Mouse (Mus musculus) testis, adult 2 months (tissue): ENCODE measurements around the gene Ccsap. TPM values are rescaled to one million over a fixed set of nuclear protein-coding genes. Genes with fewer than 3 reads are reported as not detected.
"Not testable (repeated sequence)": the region's sequence is repeated elsewhere in the genome, so short reads cannot be mapped to it uniquely, and the experiment has no call there.

Experiments
- H3K27ac ChIP-seq: fragments of 200-500 bp; 2 replicates; pipeline ENCODE4 v1.5.1; 2012; ENCODE audit warnings: low read depth, low read length; ENCODE audit not compliant: control insufficient read depth, insufficient read depth
- H3K27me3 ChIP-seq: fragments of 200-500 bp; 2 replicates; pipeline ENCODE4 v1.6.1; 2012; ENCODE audit warnings: mild to moderate bottlenecking, low read length, moderate library complexity; ENCODE audit not compliant: control insufficient read depth, insufficient read depth
- H3K36me3 ChIP-seq: fragments of 200-500 bp; 2 replicates; pipeline ENCODE4 v1.6.1; 2012; ENCODE audit warnings: mild to moderate bottlenecking, low read length; ENCODE audit not compliant: control insufficient read depth, insufficient read depth
- H3K4me1 ChIP-seq: fragments of 200-500 bp; 2 replicates; pipeline ENCODE4 v1.6.1; 2012; ENCODE audit warnings: low read length; ENCODE audit not compliant: control insufficient read depth, insufficient read depth
- H3K4me3 ChIP-seq: fragments of 200-500 bp; 2 replicates; pipeline ENCODE4 v1.5.1; 2012; ENCODE audit warnings: low read depth, mild to moderate bottlenecking, low read length, moderate library complexity, mixed read lengths; ENCODE audit not compliant: control insufficient read depth
- CTCF ChIP-seq: fragments of 200-500 bp; IDR thresholded peaks from 2 replicates; pipeline ENCODE4 v1.5.1; 2012; ENCODE audit warnings: low read depth, mild to moderate bottlenecking, inconsistent platforms, low read length, moderate library complexity; ENCODE audit not compliant: control insufficient read depth, insufficient read depth, insufficient replicate concordance
- POLR2A ChIP-seq: fragments of 200-500 bp; IDR thresholded peaks from 2 replicates; pipeline ENCODE4 v1.6.1; 2012; ENCODE audit warnings: low read depth, mild to moderate bottlenecking, inconsistent platforms, low read length, moderate library complexity; ENCODE audit not compliant: control insufficient read depth
- polyA plus RNA-seq: library from polyadenylated mRNA; depleted of rRNA; stranded (reverse); fragments of >200 nt; gene quantifications from 2 replicates; pipeline ENCODE4 v1.2.3, GENCODE M21; 2012

Gene Ccsap
- polyA plus RNA-seq, 1 experiment: 28.2 TPM

DNA sequence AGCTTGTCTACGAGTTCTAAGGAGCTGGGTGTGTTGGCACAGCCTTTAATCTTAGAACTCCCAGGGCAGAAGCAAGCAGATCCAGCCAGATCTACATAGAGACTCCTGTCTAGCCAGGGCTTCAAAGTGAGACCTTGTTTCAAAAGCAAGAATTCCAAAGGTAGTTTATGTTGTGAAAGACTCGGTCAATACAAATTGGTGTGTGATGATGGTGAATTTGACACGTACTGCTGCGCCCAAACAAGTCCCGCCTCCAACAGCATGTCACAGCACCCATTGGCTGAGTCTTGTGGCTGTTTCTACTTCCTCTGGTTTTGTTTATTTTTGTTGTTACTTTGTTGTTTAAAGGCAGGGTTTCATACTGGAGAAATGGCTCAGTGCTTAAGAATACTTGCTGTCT lies 47.8 kb downstream of the Ccsap start:
- Histone ChIP-seq H3K27me3 (no peaks in the 10 kb centered on the region), H3K4me1 (no peaks in the 10 kb centered on the region), H3K36me3 (no peaks in the 10 kb centered on the region), H3K27ac (no peak overlapping the region), H3K4me3 (no peak overlapping the region)
- TF ChIP-seq CTCF (no peak), POLR2A (no peak)

DNA sequence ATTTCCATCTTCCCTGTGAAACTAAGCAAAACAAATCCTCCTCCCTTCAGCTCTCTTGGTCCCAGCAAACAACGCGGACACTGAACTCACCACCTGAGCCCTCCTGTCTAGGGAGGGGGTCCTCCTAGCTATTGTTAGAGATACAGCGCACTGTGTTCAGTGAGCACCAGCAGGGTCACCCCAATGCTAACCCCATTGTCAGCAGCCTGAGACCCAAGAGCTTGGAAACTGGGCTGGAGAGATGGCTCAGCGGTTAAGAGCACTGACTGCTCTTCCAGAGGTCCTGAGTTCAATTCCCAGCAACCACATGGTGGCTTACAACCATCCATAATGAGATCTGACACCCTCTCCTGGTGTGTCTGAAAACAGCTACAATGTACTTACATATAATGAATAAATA lies 50.7 kb downstream of the Ccsap start:
- not testable (repeated sequence) for H3K4me1 ChIP-seq

DNA sequence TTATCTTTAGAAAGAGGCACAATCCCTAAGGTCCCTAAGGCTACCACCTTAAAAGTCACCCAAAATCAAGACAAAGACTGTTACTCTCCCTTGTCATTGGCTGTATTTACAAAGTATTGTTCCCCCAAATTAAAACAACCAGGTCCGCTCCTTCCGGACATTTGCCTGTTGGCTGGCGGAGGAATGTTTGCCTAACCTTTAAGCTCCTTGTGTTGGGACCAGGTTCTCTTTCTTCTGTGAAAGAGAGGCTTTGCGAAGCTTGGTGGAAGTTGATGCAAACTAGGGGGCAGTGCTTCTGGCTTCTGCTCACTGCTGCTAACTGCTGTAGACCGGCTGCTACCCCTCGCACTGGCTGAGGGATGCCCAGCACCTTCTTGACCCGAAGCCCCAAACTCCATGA lies 51.3 kb downstream of the Ccsap start:
- H3K4me3 ChIP-seq: no peak overlapping the region

More for the DNA sequence above, 50.7 kb downstream of the Ccsap start:
- not testable (repeated sequence) for H3K4me3 ChIP-seq, H3K36me3 ChIP-seq, H3K27ac ChIP-seq, H3K27me3 ChIP-seq

DNA sequence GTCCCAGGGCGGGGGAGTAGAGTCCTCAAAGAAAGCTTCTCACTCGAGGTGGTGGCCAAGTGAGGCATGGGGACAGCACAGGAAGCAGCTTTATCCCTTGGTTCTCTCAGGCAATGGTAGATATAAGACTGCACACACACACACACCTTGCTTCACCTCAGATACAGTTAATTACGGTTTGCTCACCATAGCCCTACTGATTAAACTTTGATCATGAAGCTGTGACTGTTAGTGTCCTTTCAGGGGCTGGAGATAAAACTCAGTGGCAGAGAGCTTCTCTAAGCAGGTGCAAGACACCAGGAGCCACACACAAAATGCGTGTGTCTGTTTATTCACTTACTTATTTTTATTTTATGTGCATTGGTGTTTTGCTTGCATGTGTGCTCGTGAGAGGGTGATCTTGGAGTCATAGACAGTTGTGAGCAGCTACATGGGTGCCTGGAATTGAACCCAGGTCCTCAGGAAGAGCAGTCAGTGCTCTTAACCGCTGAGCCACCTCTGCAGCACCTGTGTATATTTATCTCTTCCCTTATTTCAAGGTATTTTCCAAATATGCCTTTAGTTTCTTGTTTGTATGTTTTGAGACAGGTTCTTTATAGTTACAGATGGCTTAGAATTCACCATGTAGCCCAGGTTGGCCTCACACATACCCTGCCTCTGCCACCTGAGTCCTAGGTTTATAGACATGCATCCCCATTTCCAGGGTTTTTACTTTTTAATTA lies 52.0 kb downstream of the Ccsap start:
- Histone ChIP-seq H3K4me1 (peaks cover 7% of the 10 kb centered on the region; the same call in 1 of the 2 replicates), H3K27ac (no peak overlapping the region), H3K27me3 (no peaks in the 10 kb centered on the region), H3K36me3 (no peaks in the 10 kb centered on the region), H3K4me3 (no peak overlapping the region)
- TF ChIP-seq POLR2A (no peak), CTCF (no peak)

More for the DNA sequence above, 51.3 kb downstream of the Ccsap start:
- H3K27me3 ChIP-seq: no peaks in the 10 kb centered on the region
- H3K4me1 ChIP-seq: peaks cover 7% of the 10 kb centered on the region; the same call in 1 of the 2 replicates
- no peaks in the 10 kb centered on the region for H3K36me3 ChIP-seq
- no peak overlapping the region for H3K27ac ChIP-seq
- TF ChIP-seq CTCF (no peak), POLR2A (no peak)

DNA sequence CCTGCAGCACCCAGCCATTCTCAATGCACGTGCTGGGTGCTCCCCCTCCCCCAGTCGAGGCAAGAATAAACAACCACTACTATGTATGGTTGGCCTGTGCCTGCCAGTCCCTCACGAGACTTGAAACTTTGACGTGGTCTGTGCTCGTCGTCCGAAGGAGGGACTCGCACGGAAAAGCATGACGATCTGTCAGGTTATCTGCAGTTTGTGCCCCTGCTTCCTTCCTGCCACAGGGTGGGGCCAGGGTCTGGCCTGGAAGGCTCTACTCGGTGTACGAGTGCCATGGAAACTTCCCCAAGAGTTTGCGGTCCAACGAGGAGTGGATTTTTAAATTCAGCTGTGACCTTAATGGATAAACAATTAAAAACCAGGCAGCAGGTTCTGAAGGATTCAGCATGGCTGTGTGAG lies 53.0 kb downstream of the Ccsap start:
- H3K4me1 ChIP-seq: peaks cover 7% of the 10 kb centered on the region; the same call in 1 of the 2 replicates
- no peak overlapping the region; the same call in 1 of the 2 replicates for H3K4me3 ChIP-seq
- no peaks in the 10 kb centered on the region for H3K27me3 ChIP-seq
- no peak overlapping the region for H3K27ac ChIP-seq
- TF ChIP-seq POLR2A (no peak), CTCF (no peak)
- H3K36me3 ChIP-seq: no peaks in the 10 kb centered on the region

DNA sequence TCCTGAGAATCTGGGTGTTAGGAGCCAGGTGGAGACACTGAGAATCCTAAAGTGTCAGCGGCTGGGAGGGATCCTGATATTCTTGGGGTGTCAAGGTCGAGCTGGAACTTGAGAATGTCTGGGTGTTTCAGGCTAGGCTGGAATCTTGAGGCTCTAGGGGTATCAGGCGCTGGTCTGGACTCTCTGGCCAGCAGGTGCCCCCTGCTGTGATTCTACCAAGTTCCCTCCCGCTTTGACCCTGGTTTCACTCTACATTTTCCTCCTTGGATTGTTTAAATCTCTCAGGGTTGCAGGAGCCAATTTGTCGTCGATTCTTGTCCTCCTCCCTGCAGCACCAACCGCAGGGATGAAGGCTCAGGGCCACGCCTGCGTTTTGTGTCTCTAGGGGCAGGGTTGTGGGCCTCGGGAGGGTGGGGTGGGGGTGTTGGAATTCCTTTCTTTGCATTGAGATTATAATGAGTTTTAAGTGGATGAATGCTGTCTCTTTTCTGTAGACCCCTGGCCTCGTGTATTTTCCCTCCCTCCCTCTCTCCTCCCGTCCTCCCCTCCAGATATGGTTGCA lies 53.6 kb downstream of the Ccsap start:
- no peak for TF ChIP-seq CTCF
- TF ChIP-seq POLR2A: no peak
- Histone ChIP-seq H3K4me3 (peak overlapping the region; percentile 92), H3K36me3 (no peaks in the 10 kb centered on the region), H3K27me3 (no peaks in the 10 kb centered on the region), H3K4me1 (peaks cover 7% of the 10 kb centered on the region; the same call in 1 of the 2 replicates), H3K27ac (no peak overlapping the region; the same call in 1 of the 2 replicates)

DNA sequence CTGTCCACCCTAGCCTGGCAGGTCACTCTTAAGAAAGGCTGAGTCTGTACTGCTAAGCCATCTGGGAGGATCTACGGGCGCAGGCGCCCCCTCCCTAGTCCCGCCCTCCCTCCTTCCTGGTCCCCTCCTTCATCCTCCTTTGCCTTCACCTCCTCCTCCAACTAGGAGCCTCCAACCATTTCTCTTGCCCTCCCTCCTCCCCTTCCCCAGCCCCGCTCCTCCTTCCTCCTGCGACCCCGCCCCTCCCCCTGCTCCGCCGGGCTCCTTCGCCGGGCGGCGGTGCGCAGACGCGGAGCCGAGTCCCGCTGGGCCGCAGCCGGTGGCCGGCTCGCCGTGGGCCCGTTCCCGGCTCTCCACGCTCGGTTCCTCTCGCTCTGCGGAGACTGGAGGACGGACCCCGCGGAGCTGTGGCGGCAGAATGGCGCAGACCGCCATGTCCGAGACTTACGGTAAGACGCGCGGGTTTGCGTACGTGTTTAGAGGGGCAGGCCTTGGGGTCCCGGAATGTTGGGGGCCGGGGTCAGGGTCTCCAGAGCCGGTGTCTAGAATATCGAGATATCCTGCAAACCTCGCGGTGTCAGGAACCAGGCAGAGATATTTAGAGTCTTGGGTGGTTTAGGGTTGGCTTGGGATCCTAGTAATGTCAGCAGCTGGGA lies 54.2 kb downstream of the Ccsap start, which contains the start of gene Rab4a:
Rab4a (plus strand) TSS at position 268 of the 656 bp plus-strand sequence.
- H3K27me3 ChIP-seq: no peaks in the 10 kb centered on the region
- no peak for TF ChIP-seq POLR2A
- TF ChIP-seq CTCF: no peak
- H3K27ac ChIP-seq: peak within 1 kb of the TSS; percentile 59; the same call in 1 of the 2 replicates
- H3K4me3 ChIP-seq: peak within 1 kb of the TSS; percentile 92
- no peaks in the 10 kb centered on the region for H3K36me3 ChIP-seq
- H3K4me1 ChIP-seq: peaks cover 7% of the 10 kb centered on the region; the same call in 1 of the 2 replicates

DNA sequence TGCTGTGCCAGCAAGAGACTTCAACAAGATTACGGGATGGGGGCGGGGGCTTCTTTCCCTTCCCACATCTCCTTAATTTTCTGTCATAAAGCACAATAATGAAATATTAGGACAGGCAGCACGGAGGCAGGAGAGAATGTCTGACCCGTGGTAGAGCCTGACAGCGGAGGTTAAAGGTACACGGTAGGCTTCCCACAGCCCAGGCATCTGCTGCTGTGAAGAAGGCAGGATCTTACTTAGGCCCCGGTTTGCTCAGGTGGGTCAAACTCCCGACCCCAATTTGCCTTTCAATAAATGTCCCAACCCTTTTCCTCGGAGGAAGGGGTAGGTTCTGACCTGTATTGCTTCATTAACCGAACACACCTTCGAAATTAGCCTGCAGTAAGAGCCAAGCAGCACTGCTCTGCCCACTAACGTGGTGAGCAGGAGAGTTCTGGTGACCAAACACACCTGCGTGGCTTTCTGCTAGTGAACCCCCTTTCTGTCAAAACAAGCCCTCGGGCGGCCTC lies 54.7 kb downstream of the Ccsap start:
- H3K27ac ChIP-seq: no peak overlapping the region
- H3K27me3 ChIP-seq: no peaks in the 10 kb centered on the region
- TF ChIP-seq CTCF (no peak), POLR2A (no peak)
- H3K36me3 ChIP-seq: no peaks in the 10 kb centered on the region
- H3K4me1 ChIP-seq: peaks cover 7% of the 10 kb centered on the region; the same call in 1 of the 2 replicates
- H3K4me3 ChIP-seq: peak overlapping the region; percentile 92
